9 mouse cellular contexts compared by ENCODE assay signal in genomic region chr7:45234333-45234841, GRCm38 (mm10). TPM values are rescaled to one million over a fixed set of nuclear protein-coding genes. Genes with fewer than 3 reads are reported as not detected.
DNase-seq lines count a peak whose midpoint lies in the region; ATAC-seq and TF ChIP-seq lines count a peak whose summit lies in the region.
"Had no signal": no experiment of that assay in that cellular context is flagged by ENCODE, and none has a peak within 500 bp of the region (broad histone marks: within the 10 kb centered on the region; RNA-seq: fewer than 3 reads in every experiment).

No protein-coding gene starts in this region.

- peak overlapping the region; percentile 40; the same call in 1 of the 2 replicates for H3K9ac ChIP-seq in kidney, embryonic 14.5 days (ENCODE audit: low read depth, low read length)
- H3K9ac ChIP-seq in hindbrain, postnatal 0 days (replicated peaks; ENCODE audit: low read length) = peak overlapping the region; percentile 37
- H3K9ac ChIP-seq in midbrain, embryonic 13.5 days (replicated peaks) = peak overlapping the region; percentile 24; the same call in 1 of the 2 replicates

- no peak for TF ChIP-seq CTCF in hindbrain, postnatal 0 days (IDR thresholded peaks at IDR 0.05; ENCODE audit: low read depth)

- peak; percentile 17; the same call in 1 of the 2 replicates for ATAC-seq in kidney, embryonic 14.5 days (ENCODE audit: low FRiP score, low TSS enrichment)
- no peak for ATAC-seq in hindbrain, postnatal 0 days
- peak; percentile 16 for ATAC-seq in midbrain, embryonic 13.5 days

- H3K4me3 ChIP-seq in kidney, embryonic 14.5 days (ENCODE audit: low read length) = no peak overlapping the region
- H3K4me3 ChIP-seq in hindbrain, postnatal 0 days (ENCODE audit: low read length) = no peak overlapping the region
- no peak overlapping the region for H3K4me3 ChIP-seq in midbrain, embryonic 13.5 days (replicated peaks)

- WGBS in kidney, embryonic 14.5 days = 8% methylated on average over 29 of the region's 29 CpGs
- 11% methylated on average over 25 of the region's 29 CpGs for WGBS in hindbrain, postnatal 0 days
- WGBS in midbrain, embryonic 13.5 days = 9% methylated on average over 29 of the region's 29 CpGs

- peaks cover 33% of the 10 kb centered on the region for H3K36me3 ChIP-seq in kidney, embryonic 14.5 days (ENCODE audit: control insufficient read depth, insufficient read depth, low read length)
- no peaks in the 10 kb centered on the region; the same call in 1 of the 2 replicates for H3K36me3 ChIP-seq in hindbrain, postnatal 0 days (ENCODE audit: insufficient read depth, low read length)
- H3K36me3 ChIP-seq in midbrain, embryonic 13.5 days = peaks cover 25% of the 10 kb centered on the region

- peaks cover 2% of the 10 kb centered on the region; the same call in 1 of the 2 replicates for H3K27me3 ChIP-seq in kidney, embryonic 14.5 days (ENCODE audit: control insufficient read depth, insufficient read depth, low read length)
- no peaks in the 10 kb centered on the region for H3K27me3 ChIP-seq in hindbrain, postnatal 0 days (ENCODE audit: insufficient read depth, low read length)
- peaks cover 28% of the 10 kb centered on the region for H3K27me3 ChIP-seq in midbrain, embryonic 13.5 days

- H3K9me3 ChIP-seq in kidney, embryonic 14.5 days (ENCODE audit: control insufficient read depth, low read length) = no peaks in the 10 kb centered on the region
- no peaks in the 10 kb centered on the region for H3K9me3 ChIP-seq in hindbrain, postnatal 0 days (ENCODE audit: low read length)
- H3K9me3 ChIP-seq in midbrain, embryonic 13.5 days = no peaks in the 10 kb centered on the region

- H3K4me2 ChIP-seq in kidney, embryonic 14.5 days (replicated peaks; ENCODE audit: low read depth, low read length) = peak overlapping the region; percentile 44
- peak overlapping the region; percentile 40 for H3K4me2 ChIP-seq in hindbrain, postnatal 0 days (ENCODE audit: low read depth, low read length)
- peak overlapping the region; percentile 34 for H3K4me2 ChIP-seq in midbrain, embryonic 13.5 days (replicated peaks)

- DNase-seq in kidney, postnatal 10 days = no peak
- peak; percentile 63 for DNase-seq in embryo, embryonic 10 days (ENCODE audit: low spot score)
- no peak for DNase-seq in hindbrain, postnatal 0 days (ENCODE audit: low spot score)
- no peak for DNase-seq in thymus, adult 18-20 months
- DNase-seq in cerebellum, postnatal 14 days = no peak
- no peak for DNase-seq in adrenal gland, adult 8-10 months

- H3K27ac ChIP-seq in kidney, embryonic 14.5 days (ENCODE audit: low read depth, low read length) = no peak overlapping the region
- H3K27ac ChIP-seq in hindbrain, postnatal 0 days = no peak overlapping the region
- peak overlapping the region; percentile 60; the same call in 1 of the 2 replicates for H3K27ac ChIP-seq in midbrain, embryonic 13.5 days

- peaks cover 11% of the 10 kb centered on the region for H3K4me1 ChIP-seq in kidney, embryonic 14.5 days (ENCODE audit: control insufficient read depth, insufficient read depth, low read length)
- peaks cover 7% of the 10 kb centered on the region; the same call in 1 of the 2 replicates for H3K4me1 ChIP-seq in hindbrain, postnatal 0 days (ENCODE audit: insufficient read depth, low read length)
- peaks cover 36% of the 10 kb centered on the region for H3K4me1 ChIP-seq in midbrain, embryonic 13.5 days (replicated peaks)

RNA-seq across cellular contexts. Expression of gene Cd37, which starts 4.5 kb away (rescaled TPM):
- polyA plus RNA-seq in kidney, embryonic 14.5 days (2014; fragmentation: Nextera tagmentation; extraction: Ambion mirVana) = 0.60 and 1.2 TPM in 2 replicates
- 0.40 and 1.0 TPM in 2 replicates for total RNA-seq in hindbrain, postnatal 0 days (2014; rRNA removed)
- polyA plus RNA-seq in hindbrain, postnatal 0 days (2015; fragmentation: Nextera tagmentation; extraction: Ambion mirVana) = 2.2 and 2.4 TPM in 2 replicates
- polyA plus RNA-seq in midbrain, embryonic 13.5 days (2015; fragmentation: Nextera tagmentation; extraction: Ambion mirVana) = 0.84 and 1.5 TPM in 2 replicates
- total RNA-seq in adrenal gland, adult 8-10 months (2022) = 10 to 100 TPM in 1 of 4 experiments, 1 to 10 TPM in 3; 4.9 to 11.2 (median 7.0) TPM

RNA-seq across cellular contexts. Expression of gene Slc6a16, which starts 6.5 kb away (rescaled TPM):
- polyA plus RNA-seq in kidney, embryonic 14.5 days (2014; fragmentation: Nextera tagmentation; extraction: Ambion mirVana) = 0.18 and 0.20 TPM in 2 replicates
- total RNA-seq in hindbrain, postnatal 0 days (2014; rRNA removed) = 1.3 and 1.8 TPM in 2 replicates
- polyA plus RNA-seq in hindbrain, postnatal 0 days (2015; fragmentation: Nextera tagmentation; extraction: Ambion mirVana) = 2.0 and 2.1 TPM in 2 replicates
- polyA plus RNA-seq in midbrain, embryonic 13.5 days (2015; fragmentation: Nextera tagmentation; extraction: Ambion mirVana) = 0.24 and 0.28 TPM in 2 replicates
- under 1 TPM in 1 of 4 experiments, not detected in 3; 0.37 TPM for total RNA-seq in adrenal gland, adult 8-10 months (2022)
- polyA plus RNA-seq: large intestine, adult 2 months had no signal

RNA-seq across cellular contexts. Expression of gene Tead2, which starts 18.8 kb away (rescaled TPM):
- 206 and 234 TPM in 2 replicates for polyA plus RNA-seq in kidney, embryonic 14.5 days (2014; fragmentation: Nextera tagmentation; extraction: Ambion mirVana)
- 58.0 and 73.6 TPM in 2 replicates for total RNA-seq in hindbrain, postnatal 0 days (2014; rRNA removed)
- polyA plus RNA-seq in hindbrain, postnatal 0 days (2015; fragmentation: Nextera tagmentation; extraction: Ambion mirVana) = 36.0 and 37.3 TPM in 2 replicates
- polyA plus RNA-seq in midbrain, embryonic 13.5 days (2015; fragmentation: Nextera tagmentation; extraction: Ambion mirVana) = 112 and 124 TPM in 2 replicates
- 10 to 100 TPM; 10.7 to 14.1 (median 12.0) TPM for total RNA-seq in adrenal gland, adult 8-10 months (2022)

RNA-seq across cellular contexts. Expression of gene Dkkl1, which starts 22.4 kb away (rescaled TPM):
- 0.44 and 1.1 TPM in 2 replicates for polyA plus RNA-seq in kidney, embryonic 14.5 days (2014; fragmentation: Nextera tagmentation; extraction: Ambion mirVana)
- 15.7 and 18.3 TPM in 2 replicates for total RNA-seq in hindbrain, postnatal 0 days (2014; rRNA removed)
- 24.0 and 25.4 TPM in 2 replicates for polyA plus RNA-seq in hindbrain, postnatal 0 days (2015; fragmentation: Nextera tagmentation; extraction: Ambion mirVana)
- 1.5 and 1.6 TPM in 2 replicates for polyA plus RNA-seq in midbrain, embryonic 13.5 days (2015; fragmentation: Nextera tagmentation; extraction: Ambion mirVana)
- not detected for total RNA-seq in adrenal gland, adult 8-10 months (2022)

RNA-seq across cellular contexts. Expression of gene Ccdc155, which starts 29.7 kb away (rescaled TPM):
- 0.93 and 1.1 TPM in 2 replicates for polyA plus RNA-seq in kidney, embryonic 14.5 days (2014; fragmentation: Nextera tagmentation; extraction: Ambion mirVana)
- total RNA-seq in hindbrain, postnatal 0 days (2014; rRNA removed) = 0.10 TPM in 1 of 2 replicates, not detected in the other
- polyA plus RNA-seq in hindbrain, postnatal 0 days (2015; fragmentation: Nextera tagmentation; extraction: Ambion mirVana) = 0.46 and 0.55 TPM in 2 replicates
- polyA plus RNA-seq in midbrain, embryonic 13.5 days (2015; fragmentation: Nextera tagmentation; extraction: Ambion mirVana) = 0.59 and 0.97 TPM in 2 replicates
- total RNA-seq in adrenal gland, adult 8-10 months (2022) = 1 to 10 TPM in 1 of 4 experiments, under 1 TPM in 3; 0.12 to 1.2 (median 0.29) TPM
